Mouse (Mus musculus) kidney, adult 8-10 months (tissue): ENCODE data around the gene Ap4s1.

Experiments
- DNase-seq, 2 experiments: peaks; one replicate each; pipeline ENCODE4 v3.0.0; 2022

The Ap4s1 gene

GRCm38 (mm10) chr12:51704572-51704971, 13.7 kb downstream of the Ap4s1 start:
- no peak for DNase-seq

GRCm38 (mm10) chr12:51705778-51706177, 14.9 kb downstream of the Ap4s1 start:
- DNase-seq = no peak

GRCm38 (mm10) chr12:51706673-51707235, 15.9 kb downstream of the Ap4s1 start:
- peak; percentile 72 to 73 for DNase-seq

- no peak for DNase-seq
Observed at GRCm38 (mm10) chr12:51708941-51709686, 18.3 kb downstream of the Ap4s1 start.

- DNase-seq = no peak
Observed at GRCm38 (mm10) chr12:51709741-51710140, 18.9 kb downstream of the Ap4s1 start.

GRCm38 (mm10) chr12:51710154-51710553, 19.3 kb downstream of the Ap4s1 start:
- no peak for DNase-seq

GRCm38 (mm10) chr12:51712685-51713084, 21.9 kb downstream of the Ap4s1 start:
- peak; percentile 41 to 59 for DNase-seq

- no peak for DNase-seq
Observed at GRCm38 (mm10) chr12:51718617-51719016, 27.8 kb downstream of the Ap4s1 start.

- no peak for DNase-seq
Observed at GRCm38 (mm10) chr12:51721836-51722235, 31.0 kb downstream of the Ap4s1 start.

- DNase-seq = peak in 1 of 2 experiments; percentile 36
Observed at GRCm38 (mm10) chr12:51729058-51729457, 38.2 kb downstream of the Ap4s1 start.

- no peak for DNase-seq
Observed at GRCm38 (mm10) chr12:51729827-51730226, 39.0 kb downstream of the Ap4s1 start.

GRCm38 (mm10) chr12:51734605-51735211, 43.9 kb downstream of the Ap4s1 start:
- DNase-seq = no peak

GRCm38 (mm10) chr12:51735840-51736271, 45.0 kb downstream of the Ap4s1 start:
- DNase-seq = peak in 1 of 2 experiments; percentile 17

- DNase-seq = no peak
Observed at GRCm38 (mm10) chr12:51736381-51736780, 45.5 kb downstream of the Ap4s1 start.

GRCm38 (mm10) chr12:51736807-51737206, 46.0 kb downstream of the Ap4s1 start:
- no peak for DNase-seq

- DNase-seq = peak in 1 of 2 experiments; percentile 44
Observed at GRCm38 (mm10) chr12:51741690-51742089, 50.9 kb downstream of the Ap4s1 start.

GRCm38 (mm10) chr12:51744957-51745356, 54.1 kb downstream of the Ap4s1 start:
- DNase-seq = no peak

- no peak for DNase-seq
Observed at GRCm38 (mm10) chr12:51747348-51747747, 56.5 kb downstream of the Ap4s1 start.

GRCm38 (mm10) chr12:51755938-51756598, 65.2 kb downstream of the Ap4s1 start:
- DNase-seq = no peak

- no peak for DNase-seq
Observed at GRCm38 (mm10) chr12:51756599-51756961, 65.7 kb downstream of the Ap4s1 start.

GRCm38 (mm10) chr12:51759374-51759773, 68.5 kb downstream of the Ap4s1 start:
- peak in 1 of 2 experiments; percentile 30 for DNase-seq

GRCm38 (mm10) chr12:51767454-51767853, 76.6 kb downstream of the Ap4s1 start:
- DNase-seq = no peak

GRCm38 (mm10) chr12:51768702-51769101, 77.9 kb downstream of the Ap4s1 start:
- no peak for DNase-seq

- DNase-seq = peak in 1 of 2 experiments; percentile 27
Observed at GRCm38 (mm10) chr12:51784842-51785241, 94.0 kb downstream of the Ap4s1 start.
